Mouse (Mus musculus) frontal cortex, postnatal 25 days (tissue): ENCODE measurements around the gene Vmn1r191.
"Not testable (repeated sequence)": the region's sequence is repeated elsewhere in the genome, so short reads cannot be mapped to it uniquely, and the experiment has no call there.

Experiments used
- DNase-seq, 2 experiments: peaks; one replicate each; pipeline ENCODE4 v3.0.0; 2022; ENCODE audit warnings: low spot score in 2 of 2

Gene Vmn1r191

GRCm38 (mm10) chr13:22183869-22184268 lies at the start of gene Vmn1r191:
Vmn1r191 (minus strand) TSS chr13:22183969.
- DNase-seq, result no peak

GRCm38 (mm10) chr13:22223060-22223459 lies 39.3 kb upstream of the Vmn1r191 start, which contains the start of gene Vmn1r193:
Vmn1r193 (minus strand) TSS chr13:22223160.
- DNase-seq, result not testable (repeated sequence)

- not testable (repeated sequence) for DNase-seq
Observed at GRCm38 (mm10) chr13:22192756-22193155, 9.0 kb upstream of the Vmn1r191 start.

GRCm38 (mm10) chr13:22191041-22191440 lies 7.3 kb upstream of the Vmn1r191 start, which contains the start of gene Vmn1r192:
Vmn1r192 (minus strand) TSS chr13:22191141.
- DNase-seq, result no peak

GRCm38 (mm10) chr13:22190385-22190784 lies 6.6 kb upstream of the Vmn1r191 start:
- no peak for DNase-seq

GRCm38 (mm10) chr13:22189313-22189712 lies 5.5 kb upstream of the Vmn1r191 start:
- no peak for DNase-seq

- no peak for DNase-seq
Observed at GRCm38 (mm10) chr13:22168416-22168815, 15.4 kb downstream of the Vmn1r191 start.

- DNase-seq, result not testable (repeated sequence)
Observed at GRCm38 (mm10) chr13:22136495-22137293, 47.1 kb downstream of the Vmn1r191 start.
